Comparison of ENCODE assay signal across 9 mouse cellular contexts in the genomic region with DNA sequence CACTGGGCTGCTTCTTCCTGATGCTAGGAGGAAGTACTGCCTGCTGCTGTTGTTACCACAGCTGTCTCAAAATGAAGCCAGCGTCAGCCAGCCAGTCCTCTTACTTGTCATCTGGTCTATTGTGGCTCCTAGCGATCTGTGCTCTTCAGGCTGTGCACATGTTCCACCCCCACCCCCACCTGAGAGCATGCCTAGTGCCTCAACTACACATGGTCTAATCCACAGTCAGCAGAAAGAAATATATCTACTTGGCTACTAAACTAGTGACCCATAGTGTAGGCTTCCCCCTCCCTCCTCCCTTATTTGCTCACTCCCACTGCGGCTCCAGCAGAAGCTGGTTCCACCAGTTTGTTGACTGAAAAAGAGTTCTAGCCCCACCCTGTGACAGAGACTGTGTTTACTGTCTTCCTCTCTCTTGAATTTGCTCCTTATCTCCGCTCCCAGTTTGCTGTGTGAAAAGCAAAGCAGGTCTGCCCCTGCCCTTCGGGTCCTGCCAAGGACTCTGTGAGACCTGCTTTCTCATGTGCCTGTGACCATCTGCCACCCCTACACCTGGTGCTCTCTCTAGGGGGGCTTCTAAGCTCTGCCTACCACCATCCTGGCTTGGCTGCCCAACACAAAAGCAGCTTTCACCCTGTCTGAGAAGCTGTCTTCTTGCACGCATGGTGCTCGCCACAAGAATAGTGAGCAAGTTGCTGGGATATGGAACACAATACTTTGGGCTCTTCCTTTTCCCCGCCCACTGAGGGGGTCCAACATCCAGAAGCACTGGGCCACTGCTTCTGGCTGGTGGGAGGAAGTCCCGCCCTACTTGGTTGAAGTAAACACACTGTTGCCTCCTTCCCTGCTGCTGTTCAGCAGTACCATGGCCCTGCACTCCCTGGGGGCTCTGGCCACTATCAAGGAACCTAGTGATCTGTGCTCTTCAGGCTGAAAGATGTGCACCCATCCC. TPM values are rescaled to one million over a fixed set of nuclear protein-coding genes. Genes with fewer than 3 reads are reported as not detected.
DNase-seq lines count a peak whose midpoint lies in the region; ATAC-seq lines count a peak whose summit lies in the region.
"Had no signal": no experiment of that assay in that cellular context is flagged by ENCODE, and none has a peak within 500 bp of the region (broad histone marks: within the 10 kb centered on the region; RNA-seq: fewer than 3 reads in every experiment).

No protein-coding gene starts in this region.

- H3K27ac ChIP-seq in embryonic facial prominence, embryonic 13.5 days, result no peak overlapping the region
- no peak overlapping the region for H3K27ac ChIP-seq in limb, embryonic 15.5 days

- no peaks in the 10 kb centered on the region for H3K9me3 ChIP-seq in embryonic facial prominence, embryonic 13.5 days
- no peaks in the 10 kb centered on the region for H3K9me3 ChIP-seq in limb, embryonic 15.5 days

- H3K4me3 ChIP-seq in embryonic facial prominence, embryonic 13.5 days, result no peak overlapping the region
- H3K4me3 ChIP-seq in limb, embryonic 15.5 days, result no peak overlapping the region

- peak; percentile 76 for DNase-seq in A20 (ENCODE audit: low read depth, low spot score)
- DNase-seq in B cell, adult 2 months, result peak; percentile 9 to 12
- DNase-seq in frontal cortex, postnatal 10 days (ENCODE audit: low spot score in 2 of 2), result no peak
- no peak for DNase-seq in thymus, adult 18-20 months
- DNase-seq in thymus, postnatal 36 days, result no peak

- no peaks in the 10 kb centered on the region for H3K4me1 ChIP-seq in embryonic facial prominence, embryonic 13.5 days
- H3K4me1 ChIP-seq in limb, embryonic 15.5 days, result no peaks in the 10 kb centered on the region

- ATAC-seq in embryonic facial prominence, embryonic 13.5 days (ENCODE audit: insufficient number of reproducible peaks, insufficient read depth, low FRiP score, low TSS enrichment, low read depth), result no peak
- ATAC-seq in limb, embryonic 15.5 days (ENCODE audit: insufficient number of reproducible peaks, low FRiP score, low TSS enrichment, low read depth), result no peak
- ATAC-seq in activated CD4-positive, CD25-positive, alpha-beta regulatory T cell, adult 4 months, result no peak

- WGBS in embryonic facial prominence, embryonic 13.5 days, result 63% methylated on average over 9 of the region's 9 CpGs
- WGBS in limb, embryonic 15.5 days, result 47% methylated on average over 9 of the region's 9 CpGs

- no peaks in the 10 kb centered on the region for H3K36me3 ChIP-seq in embryonic facial prominence, embryonic 13.5 days
- H3K36me3 ChIP-seq in limb, embryonic 15.5 days, result no peaks in the 10 kb centered on the region

- H3K27me3 ChIP-seq in embryonic facial prominence, embryonic 13.5 days, result no peaks in the 10 kb centered on the region
- H3K27me3 ChIP-seq in limb, embryonic 15.5 days, result no peaks in the 10 kb centered on the region

- peak overlapping the region; percentile 43 for H3K4me2 ChIP-seq in embryonic facial prominence, embryonic 13.5 days
- peak overlapping the region; percentile 14; the same call in 1 of the 2 replicates for H3K4me2 ChIP-seq in limb, embryonic 15.5 days

- no peak overlapping the region for H3K9ac ChIP-seq in embryonic facial prominence, embryonic 13.5 days
- no peak overlapping the region for H3K9ac ChIP-seq in limb, embryonic 15.5 days

RNA-seq across cellular contexts. Expression of a gene that starts 14.0 kb away (rescaled TPM):
- polyA plus RNA-seq in embryonic facial prominence, embryonic 13.5 days (2015; fragmentation: Nextera tagmentation; extraction: Ambion mirVana), result 0.79 and 1.1 TPM in 2 replicates
- 0.38 and 0.56 TPM in 2 replicates for polyA plus RNA-seq in limb, embryonic 15.5 days (2015; fragmentation: Nextera tagmentation; extraction: Ambion mirVana)
- polyA plus RNA-seq in activated CD4-positive, CD25-positive, alpha-beta regulatory T cell, adult 4 months (2017; shearing (Covaris generic)), result not detected
- polyA plus RNA-seq: small intestine, adult 2 months had no signal

Comparison
In these comparisons a context has a peak if more than half of its experiments do, and no peak if none do; other contexts are left out.
1. DNase-seq: peak in A20 (single experiment) and B cell, adult 2 months (2 of 2); none in frontal cortex, postnatal 10 days (0 of 2), thymus, adult 18-20 months (0 of 2) and thymus, postnatal 36 days (0 of 2).